In the genomic region with DNA sequence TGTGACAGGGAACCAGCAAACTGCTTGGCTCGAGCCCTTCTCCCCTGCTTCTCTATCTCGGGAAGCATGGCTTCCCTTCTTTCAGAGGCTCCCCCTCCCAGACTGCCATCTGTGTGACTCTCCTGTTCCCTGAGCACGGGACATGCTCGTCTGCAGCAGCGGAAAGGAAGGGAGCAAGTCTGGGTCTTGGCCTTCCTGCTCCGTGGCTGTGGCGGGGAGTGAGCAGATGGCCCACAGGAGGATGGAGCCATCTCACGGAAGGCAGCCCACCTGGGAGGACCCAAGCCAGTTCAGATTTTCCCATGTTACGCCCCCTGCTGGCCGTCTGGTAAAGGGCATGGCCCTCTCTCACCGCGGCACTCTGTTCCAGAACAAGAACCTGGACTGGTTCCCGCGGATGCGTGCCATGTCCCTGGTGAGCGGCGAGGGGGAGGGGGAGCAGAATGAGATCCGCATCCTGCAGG, we compare ENCODE assay signal across 8 mouse cellular contexts. TPM values are rescaled to one million over a fixed set of nuclear protein-coding genes. Genes with fewer than 3 reads are reported as not detected.
A peak's percentile ranks its signal among the peaks of the same experiment; 100 is the strongest.
DNase-seq lines count a peak whose midpoint lies in the region; ATAC-seq and TF ChIP-seq lines count a peak whose summit lies in the region.

No protein-coding gene starts in this region.

- intact Hi-C loops in heart, postnatal 25 days (cut with DNase I), result loop anchor here (2.0 kb wide), 1 partner anchor 84 kb away; no protein-coding TSS in a partner anchor
- intact Hi-C loops in left cerebral cortex, adult 2 months (cut with DNase I), result no loop called here

- H3K9me3 ChIP-seq in forebrain, embryonic 16.5 days (ENCODE audit: control insufficient read depth, low read length), result no peaks in the 10 kb centered on the region
- no peaks in the 10 kb centered on the region for H3K9me3 ChIP-seq in hindbrain, embryonic 11.5 days (ENCODE audit: control insufficient read depth, low read length)
- no peaks in the 10 kb centered on the region for H3K9me3 ChIP-seq in midbrain, embryonic 15.5 days

- no peak overlapping the region for H3K4me3 ChIP-seq in forebrain, embryonic 16.5 days (replicated peaks; ENCODE audit: low read length)
- H3K4me3 ChIP-seq in hindbrain, embryonic 11.5 days (ENCODE audit: low read depth, low read length), result no peak overlapping the region
- no peak overlapping the region for H3K4me3 ChIP-seq in left cerebral cortex, adult 2 months
- H3K4me3 ChIP-seq in midbrain, embryonic 15.5 days, result no peak overlapping the region

- peak; percentile 95 for DNase-seq in heart, adult 11 months
- DNase-seq in heart, postnatal 25 days (ENCODE audit: low spot score), result no peak
- DNase-seq in cerebellum, adult 18-20 months, result peak; percentile 97 to 99
- peak; percentile 80 for DNase-seq in hindbrain, embryonic 11.5 days (ENCODE audit: low spot score)
- peak; percentile 67 to 68 for DNase-seq in left cerebral cortex, adult 2 months (ENCODE audit: extremely low spot score in 1 of 2, low spot score in 2 of 2)
- DNase-seq in splenic B cell, adult 2 months (ENCODE audit: low read depth, low spot score), result peak; percentile 39

- peaks cover 17% of the 10 kb centered on the region for H3K4me1 ChIP-seq in forebrain, embryonic 16.5 days (replicated peaks; ENCODE audit: control insufficient read depth, insufficient read depth, low read length)
- peaks cover 7% of the 10 kb centered on the region; the same call in 1 of the 2 replicates for H3K4me1 ChIP-seq in hindbrain, embryonic 11.5 days (replicated peaks; ENCODE audit: control insufficient read depth, insufficient read depth, low read length)
- peaks cover 24% of the 10 kb centered on the region for H3K4me1 ChIP-seq in midbrain, embryonic 15.5 days

- no peaks in the 10 kb centered on the region for H3K36me3 ChIP-seq in forebrain, embryonic 16.5 days (ENCODE audit: control insufficient read depth, insufficient read depth)
- H3K36me3 ChIP-seq in hindbrain, embryonic 11.5 days (ENCODE audit: control insufficient read depth, insufficient read depth, low read length), result 0 out of 2 replicates have a peak, but pooled peaks cover 5% of the 10 kb centered on the region
- H3K36me3 ChIP-seq in midbrain, embryonic 15.5 days (replicated peaks), result peaks cover 9% of the 10 kb centered on the region; the same call in 1 of the 2 replicates
- peaks cover 16% of the 10 kb centered on the region for H3K36me3 ChIP-seq in splenic B cell, adult 2 months (ENCODE audit: control insufficient read depth, insufficient read depth, low read length, poor library complexity, severe bottlenecking)

- H3K27ac ChIP-seq in forebrain, embryonic 16.5 days (ENCODE audit: low read length), result 0 out of 2 replicates have a peak overlapping the region, but pooled peaks have one; percentile 51
- no peak overlapping the region for H3K27ac ChIP-seq in hindbrain, embryonic 11.5 days (ENCODE audit: low read depth, low read length)
- peak overlapping the region; percentile 16; the same call in 1 of the 2 replicates for H3K27ac ChIP-seq in left cerebral cortex, adult 2 months
- H3K27ac ChIP-seq in midbrain, embryonic 15.5 days, result 0 out of 2 replicates have a peak overlapping the region, but pooled peaks have one; percentile 42

- WGBS in forebrain, embryonic 16.5 days, result 7% methylated on average over 18 of the region's 18 CpGs
- 9% methylated on average over 18 of the region's 18 CpGs for WGBS in hindbrain, embryonic 11.5 days
- WGBS in midbrain, embryonic 15.5 days, result 2% methylated on average over 18 of the region's 18 CpGs

- H3K9ac ChIP-seq in forebrain, embryonic 16.5 days (replicated peaks; ENCODE audit: low read depth, low read length), result no peak overlapping the region; the same call in 1 of the 2 replicates
- H3K9ac ChIP-seq in hindbrain, embryonic 11.5 days (ENCODE audit: low read depth, low read length), result no peak overlapping the region
- H3K9ac ChIP-seq in midbrain, embryonic 15.5 days, result no peak overlapping the region

- ATAC-seq in forebrain, embryonic 16.5 days, result peak; percentile 74
- ATAC-seq in hindbrain, embryonic 11.5 days (ENCODE audit: low FRiP score), result peak; percentile 22; the same call in 1 of the 2 replicates
- 0 out of 2 replicates have a peak, but pooled peaks have one; percentile 19 for ATAC-seq in midbrain, embryonic 15.5 days (replicated peaks)

- H3K4me2 ChIP-seq in forebrain, embryonic 16.5 days (ENCODE audit: low read length), result peak overlapping the region; percentile 34
- H3K4me2 ChIP-seq in hindbrain, embryonic 11.5 days (replicated peaks; ENCODE audit: low read depth, low read length), result no peak overlapping the region
- H3K4me2 ChIP-seq in midbrain, embryonic 15.5 days, result peak overlapping the region; percentile 17; the same call in 1 of the 2 replicates

- no peaks in the 10 kb centered on the region for H3K27me3 ChIP-seq in forebrain, embryonic 16.5 days (replicated peaks; ENCODE audit: control insufficient read depth, insufficient read depth, low read length)
- no peaks in the 10 kb centered on the region for H3K27me3 ChIP-seq in hindbrain, embryonic 11.5 days (ENCODE audit: control insufficient read depth, insufficient read depth, low read length)
- H3K27me3 ChIP-seq in midbrain, embryonic 15.5 days (replicated peaks), result no peaks in the 10 kb centered on the region
- H3K27me3 ChIP-seq in splenic B cell, adult 2 months (ENCODE audit: control insufficient read depth, insufficient read depth, low read length, poor library complexity, severe bottlenecking), result no peaks in the 10 kb centered on the region

- peak; percentile 80 for TF ChIP-seq CTCF in left cerebral cortex, adult 2 months (IDR thresholded peaks at IDR 0.05)

RNA-seq across cellular contexts. Expression of a gene that starts 13.1 kb away (rescaled TPM):
- total RNA-seq in heart, postnatal 25 days (2021), result 100 to 1,000 TPM; 323 to 335 TPM
- polyA plus RNA-seq in forebrain, embryonic 16.5 days (2015; fragmentation: Nextera tagmentation; extraction: Ambion mirVana), result 253 and 266 TPM in 2 replicates
- polyA plus RNA-seq in hindbrain, embryonic 11.5 days (2014; fragmentation: Nextera tagmentation; extraction: Ambion mirVana), result 326 and 345 TPM in 2 replicates
- total RNA-seq in left cerebral cortex, adult 2 months (2021), result 100 to 1,000 TPM; 215 to 245 TPM
- 365 and 372 TPM in 2 replicates for polyA plus RNA-seq in midbrain, embryonic 15.5 days (2015; fragmentation: Nextera tagmentation; extraction: Ambion mirVana)

RNA-seq across cellular contexts. Expression of a gene that starts 47.0 kb away (rescaled TPM):
- total RNA-seq in heart, postnatal 25 days (2021), result 1 to 10 TPM; 8.6 to 9.4 TPM
- 0.30 TPM in 1 of 2 replicates, not detected in the other for polyA plus RNA-seq in forebrain, embryonic 16.5 days (2015; fragmentation: Nextera tagmentation; extraction: Ambion mirVana)
- 0.23 and 0.49 TPM in 2 replicates for polyA plus RNA-seq in hindbrain, embryonic 11.5 days (2014; fragmentation: Nextera tagmentation; extraction: Ambion mirVana)
- total RNA-seq in left cerebral cortex, adult 2 months (2021), result under 1 TPM; 0.38 to 0.47 TPM
- 0.21 and 0.40 TPM in 2 replicates for polyA plus RNA-seq in midbrain, embryonic 15.5 days (2015; fragmentation: Nextera tagmentation; extraction: Ambion mirVana)

Comparison
In these comparisons a context has a peak if more than half of its experiments do, and no peak if none do; other contexts are left out.
1. ATAC-seq: peak in every context shown above with its lines; median percentile 74 in forebrain, embryonic 16.5 days; 22 in hindbrain, embryonic 11.5 days; 19 in midbrain, embryonic 15.5 days.